Mouse (Mus musculus) heart, adult 2 months (tissue): ENCODE measurements around the gene Gm20075. TPM values are rescaled to one million over a fixed set of nuclear protein-coding genes. Genes with fewer than 3 reads are reported as not detected.
"Not testable (repeated sequence)": the region's sequence is repeated elsewhere in the genome, so short reads cannot be mapped to it uniquely, and the experiment has no call there.

ENCODE experiments used
- DNase-seq, 2 experiments: peaks; one replicate each; pipeline ENCODE4 v3.0.0; 2021
- H3K27ac ChIP-seq: fragments of 200-600 bp; 2 replicates; pipeline ENCODE4 v1.8.1; 2022
- H3K27me3 ChIP-seq: fragments of 200-500 bp; 2 replicates; pipeline ENCODE4 v1.6.1; 2012; ENCODE audit warnings: mild to moderate bottlenecking, low read length, inconsistent platforms, mixed read lengths; ENCODE audit not compliant: control insufficient read depth, insufficient read depth
- H3K36me3 ChIP-seq: fragments of 200-500 bp; 2 replicates; pipeline ENCODE4 v1.6.1; 2012; ENCODE audit warnings: low read length, inconsistent platforms; ENCODE audit not compliant: control insufficient read depth, insufficient read depth
- H3K4me1 ChIP-seq: fragments of 200-500 bp; 2 replicates; pipeline ENCODE4 v1.6.1; 2011; ENCODE audit warnings: low read length; ENCODE audit not compliant: control insufficient read depth, insufficient read depth
- H3K4me3 ChIP-seq: fragments of 200-600 bp; 2 replicates; pipeline ENCODE4 v1.8.1; 2022
- H3K79me2 ChIP-seq: fragments of 200-500 bp; replicated peaks from 2 replicates; pipeline ENCODE4 v1.6.1; 2012; ENCODE audit warnings: mild to moderate bottlenecking, inconsistent platforms, low read length, moderate library complexity, mixed read lengths; ENCODE audit not compliant: control insufficient read depth, insufficient read depth
- H3K9ac ChIP-seq: fragments of 200-500 bp; 2 replicates; pipeline ENCODE4 v1.6.1; 2012; ENCODE audit warnings: low read depth, mild to moderate bottlenecking, control low read depth, inconsistent platforms, low read length, mixed read lengths
- CTCF ChIP-seq: fragments of 200-600 bp; IDR thresholded peaks from 2 replicates; pipeline ENCODE4 v1.8.1; 2022; ENCODE audit warnings: antibody characterized with exemption, mild to moderate bottlenecking, moderate library complexity
- EP300 ChIP-seq: fragments of 200-500 bp; IDR thresholded peaks from 2 replicates; pipeline ENCODE4 v1.6.1; 2011; ENCODE audit warnings: low read depth, low read length, control low read depth; ENCODE audit not compliant: insufficient read depth
- POLR2A ChIP-seq: fragments of 200-500 bp; IDR thresholded peaks from 2 replicates; pipeline ENCODE4 v1.6.1; 2011; ENCODE audit warnings: mild to moderate bottlenecking, low read depth, low read length, control low read depth; ENCODE audit not compliant: insufficient read depth
- WGBS: fragments of 180-500 bp; shearing (Covaris S2); methylation state at CpG from one replicate; pipeline ENCODE4 v1.1.7; 2018; 5-methylcytosine and 5-hydroxymethylcytosine counted together
- intact Hi-C: fragments of 180-260 bp; cut with DNase I; formaldehyde crosslinking; loops from one replicate; pipeline ENCODE4 v1.15.1; 2025
- long read RNA-seq: library from polyadenylated mRNA; stranded (forward); transcript quantifications from one replicate; pipeline ENCODE4 v2.0.0, GENCODE M21; 2021
- polyA plus RNA-seq: library from polyadenylated mRNA; depleted of rRNA; stranded (reverse); fragments of >200 nt; gene quantifications from 2 replicates; pipeline ENCODE4 v1.2.3, GENCODE M21; 2012; rRNA removed
- total RNA-seq, 2 experiments: library from RNA; stranded (reverse); gene quantifications; 2 replicates each; pipeline ENCODE4 v1.2.3; 2021

Gene Gm20075
- total RNA-seq (10 to 100 TPM; 10.1 to 11.8 TPM), polyA plus RNA-seq (2.4 and 5.9 TPM in 2 replicates)
- long read RNA-seq, partial matches to known transcripts, result 0 of 3 reads
- long read RNA-seq, other reads (novel, unspliced or antisense), result 0 of 3 reads

- H3K36me3 ChIP-seq, DNase-seq, H3K4me1 ChIP-seq, H3K9ac ChIP-seq, H3K27ac ChIP-seq, H3K4me3 ChIP-seq, H3K79me2 ChIP-seq, intact Hi-C loops, H3K27me3 ChIP-seq: not testable (repeated sequence)
- 77% methylated on average over 3 of the region's 3 CpGs for WGBS
Observed at GRCm38 (mm10) chr13:96081276-96081675, at the start of gene Gm20075. Gene Gm20075 (minus strand): TSS chr13:96081376.

DNA sequence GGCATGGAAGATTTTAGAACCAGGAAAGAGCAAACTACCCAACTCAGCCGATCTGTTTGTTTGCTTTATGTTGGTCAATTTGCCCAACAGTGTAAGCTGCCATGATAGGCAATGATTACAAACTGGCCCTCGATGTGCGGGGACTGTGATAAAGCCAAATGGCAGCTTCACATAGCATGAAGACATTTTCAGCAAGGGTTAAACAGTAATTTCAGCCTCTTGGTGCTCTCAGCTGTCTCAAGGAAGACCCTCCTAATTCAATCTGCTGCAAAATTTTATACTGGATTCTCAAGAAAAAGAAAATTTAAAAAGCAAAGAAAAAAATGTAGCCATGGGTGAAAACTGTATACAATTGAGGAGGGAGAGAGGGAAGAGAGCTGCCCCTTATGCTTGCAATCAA is 47.9 kb upstream of the Gm20075 start:
- DNase-seq, result no peak
- TF ChIP-seq POLR2A (no peak), CTCF (no peak), EP300 (no peak)
- no peaks in the 10 kb centered on the region; the same call in 1 of the 2 replicates for H3K4me1 ChIP-seq
- H3K4me3 ChIP-seq, result no peak overlapping the region
- 72% methylated on average over 3 of the region's 3 CpGs for WGBS
- H3K79me2 ChIP-seq, result no peaks in the 10 kb centered on the region
- no peak overlapping the region for H3K9ac ChIP-seq
- H3K27me3 ChIP-seq, result peaks cover 12% of the 10 kb centered on the region
- no peaks in the 10 kb centered on the region for H3K36me3 ChIP-seq
- intact Hi-C loops, result no loop called here
- no peak overlapping the region for H3K27ac ChIP-seq

GRCm38 (mm10) chr13:96126669-96127068 is 45.5 kb upstream of the Gm20075 start:
- TF ChIP-seq EP300 (no peak), CTCF (no peak), POLR2A (no peak)
- 72% methylated on average over 6 of the region's 6 CpGs for WGBS
- peaks cover 6% of the 10 kb centered on the region for H3K27me3 ChIP-seq
- no peak overlapping the region for H3K9ac ChIP-seq
- H3K4me1 ChIP-seq, result no peaks in the 10 kb centered on the region; the same call in 1 of the 2 replicates
- no peak overlapping the region for H3K4me3 ChIP-seq
- no peaks in the 10 kb centered on the region for H3K79me2 ChIP-seq
- no peaks in the 10 kb centered on the region for H3K36me3 ChIP-seq
- no peak overlapping the region for H3K27ac ChIP-seq
- no peak for DNase-seq
- intact Hi-C loops, result no loop called here

DNA sequence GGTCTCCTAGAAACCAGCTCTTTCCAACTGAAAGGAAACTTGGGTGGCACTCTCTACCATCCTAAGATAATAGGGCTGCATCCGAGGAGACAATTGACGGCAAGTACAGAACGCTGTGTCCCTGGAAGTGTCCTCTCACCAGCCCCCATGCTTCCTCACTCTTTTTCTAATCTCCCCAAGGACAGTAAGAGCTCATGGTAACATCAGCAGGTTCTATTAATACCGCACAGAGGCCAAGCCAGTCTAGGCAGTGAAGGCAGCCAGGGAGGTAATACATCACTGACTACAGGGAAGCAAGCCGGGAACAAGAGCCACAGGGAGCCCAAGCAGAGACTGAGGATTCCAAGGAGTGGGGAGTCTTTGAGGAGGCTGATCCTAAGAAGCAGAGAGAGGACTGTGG is 43.8 kb upstream of the Gm20075 start:
- intact Hi-C loops, result no loop called here
- Histone ChIP-seq H3K79me2 (no peaks in the 10 kb centered on the region), H3K27ac (no peak overlapping the region), H3K36me3 (no peaks in the 10 kb centered on the region), H3K27me3 (no peaks in the 10 kb centered on the region), H3K4me1 (no peaks in the 10 kb centered on the region; the same call in 1 of the 2 replicates), H3K9ac (no peak overlapping the region), H3K4me3 (no peak overlapping the region)
- 52% methylated on average over 5 of the region's 5 CpGs for WGBS
- peak in 1 of 2 experiments; percentile 4 for DNase-seq
- no peak for TF ChIP-seq CTCF

- Histone ChIP-seq H3K36me3 (no peaks in the 10 kb centered on the region), H3K27me3 (no peaks in the 10 kb centered on the region), H3K79me2 (no peaks in the 10 kb centered on the region), H3K4me1 (peaks cover 2% of the 10 kb centered on the region; the same call in 1 of the 2 replicates), H3K9ac (no peak overlapping the region), H3K27ac (no peak overlapping the region), H3K4me3 (no peak overlapping the region)
- 0 out of 2 replicates have a peak, but pooled peaks have one; percentile 61 for TF ChIP-seq EP300
- TF ChIP-seq POLR2A, result no peak
- no peak for TF ChIP-seq CTCF
- WGBS, result 50% methylated on average over 2 of the region's 2 CpGs
- DNase-seq, result peak; percentile 42 to 53
- intact Hi-C loops, result no loop called here
Observed at GRCm38 (mm10) chr13:96112711-96113110, 31.5 kb upstream of the Gm20075 start.

DNA sequence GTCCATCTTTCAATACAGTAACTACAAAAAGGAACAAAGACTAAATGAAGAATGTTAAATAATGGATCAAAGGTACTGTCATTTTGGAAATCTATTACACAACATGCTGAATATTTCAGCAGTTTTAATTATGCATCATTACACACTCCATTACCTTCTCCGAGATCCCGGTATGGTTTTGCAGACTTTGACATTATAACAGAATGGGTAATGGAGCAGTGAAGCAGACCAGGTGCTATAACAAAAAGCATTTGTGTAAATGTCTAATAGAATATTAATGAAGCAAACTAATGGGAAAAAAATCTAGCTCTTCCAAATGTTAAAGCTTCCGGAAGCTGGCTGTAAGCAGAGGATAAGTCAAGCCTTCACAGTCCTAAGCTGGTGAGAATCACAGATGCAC is 29.6 kb upstream of the Gm20075 start:
- Histone ChIP-seq H3K4me1 (peaks cover 2% of the 10 kb centered on the region; the same call in 1 of the 2 replicates), H3K27ac (no peak overlapping the region), H3K36me3 (no peaks in the 10 kb centered on the region), H3K79me2 (no peaks in the 10 kb centered on the region), H3K4me3 (no peak overlapping the region), H3K27me3 (no peaks in the 10 kb centered on the region), H3K9ac (no peak overlapping the region)
- TF ChIP-seq POLR2A, result no peak
- no peak for TF ChIP-seq CTCF
- WGBS, result 95% methylated on average over 3 of the region's 3 CpGs
- intact Hi-C loops, result no loop called here
- DNase-seq, result no peak
